Mouse (Mus musculus) lung, postnatal 4 days (tissue): ENCODE measurements around the gene Socs3.
A peak's percentile ranks its signal among the peaks of the same experiment; 100 is the strongest.

Source experiments
- DNase-seq, 2 experiments: peaks; one replicate each; pipeline ENCODE4 v3.0.0; 2021

Gene Socs3

DNA sequence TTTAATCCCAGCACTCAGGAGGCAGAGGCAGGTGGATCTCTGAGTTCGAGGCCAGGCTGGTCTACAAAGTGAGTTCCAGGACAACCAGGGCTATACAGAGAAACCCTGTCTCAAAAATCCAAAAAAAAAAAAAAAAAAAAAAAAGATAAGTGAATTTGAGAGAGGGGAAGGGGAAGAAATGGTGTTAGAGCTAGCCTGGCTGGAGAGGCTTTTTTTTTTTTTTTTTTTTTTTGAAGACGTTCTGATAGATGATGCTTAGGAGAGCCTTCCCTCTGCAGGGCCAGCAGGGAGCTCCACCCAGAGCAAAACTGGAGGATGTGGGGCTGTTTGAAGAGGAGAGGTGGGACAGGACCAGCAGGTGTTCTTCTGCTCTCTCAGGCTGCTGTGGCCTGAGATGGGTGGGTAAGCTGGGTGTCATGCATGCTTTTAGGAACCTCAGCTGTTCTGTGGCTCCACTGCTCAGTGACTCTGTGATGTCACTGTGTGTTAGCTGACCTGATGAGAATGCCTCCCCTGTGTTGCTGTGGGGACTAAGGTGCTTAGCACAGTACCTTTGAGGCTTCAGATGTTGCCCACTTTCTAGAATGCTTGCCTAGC is 1.9 kb upstream of the Socs3 start:
- no peak for DNase-seq

DNA sequence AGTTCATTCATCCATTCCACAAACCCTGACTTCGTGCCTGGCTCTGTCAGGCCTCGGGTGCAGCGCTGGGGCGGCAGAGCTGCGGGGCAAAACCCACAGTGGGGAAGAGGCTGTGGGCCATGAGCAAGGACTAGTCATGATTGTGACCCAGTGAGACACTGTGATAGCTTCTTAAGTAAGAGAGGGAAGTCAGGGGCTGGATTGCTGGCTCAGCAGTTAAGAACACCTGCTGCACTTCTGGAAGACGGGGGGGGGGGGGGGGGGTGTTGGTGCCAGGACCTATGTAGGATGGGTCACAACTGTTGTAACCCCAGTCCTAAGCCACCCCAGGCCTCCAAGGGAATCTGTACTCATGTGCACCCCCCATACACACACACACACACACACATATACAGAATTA is 1.3 kb upstream of the Socs3 start:
- no peak for DNase-seq

GRCm38 (mm10) chr11:117969100-117969944 is 525 bp downstream of the Socs3 start:
- DNase-seq = peak; percentile 99 to 100

DNA sequence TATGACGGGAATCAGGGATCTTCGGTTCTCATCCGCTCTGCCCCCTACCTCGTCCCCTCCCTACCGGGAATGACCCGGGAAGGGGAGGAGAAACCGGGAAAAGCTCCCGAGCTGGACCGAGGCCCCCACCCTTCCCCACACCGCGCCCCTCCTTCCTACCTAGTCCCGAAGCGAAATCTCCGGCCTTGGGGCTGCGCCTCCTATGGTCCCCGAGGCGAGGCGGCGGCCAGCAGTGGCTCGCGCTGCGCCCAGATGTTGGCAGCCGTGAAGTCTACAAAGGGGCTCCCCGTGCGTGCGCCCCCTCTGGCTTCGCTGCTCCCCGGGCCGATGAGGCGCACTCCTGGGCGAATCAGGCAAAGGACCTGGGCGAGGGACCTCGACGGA is 1.1 kb downstream of the Socs3 start:
- no peak for DNase-seq

GRCm38 (mm10) chr11:117968016-117968671 is 1.7 kb downstream of the Socs3 start:
- DNase-seq = peak; percentile 68

DNA sequence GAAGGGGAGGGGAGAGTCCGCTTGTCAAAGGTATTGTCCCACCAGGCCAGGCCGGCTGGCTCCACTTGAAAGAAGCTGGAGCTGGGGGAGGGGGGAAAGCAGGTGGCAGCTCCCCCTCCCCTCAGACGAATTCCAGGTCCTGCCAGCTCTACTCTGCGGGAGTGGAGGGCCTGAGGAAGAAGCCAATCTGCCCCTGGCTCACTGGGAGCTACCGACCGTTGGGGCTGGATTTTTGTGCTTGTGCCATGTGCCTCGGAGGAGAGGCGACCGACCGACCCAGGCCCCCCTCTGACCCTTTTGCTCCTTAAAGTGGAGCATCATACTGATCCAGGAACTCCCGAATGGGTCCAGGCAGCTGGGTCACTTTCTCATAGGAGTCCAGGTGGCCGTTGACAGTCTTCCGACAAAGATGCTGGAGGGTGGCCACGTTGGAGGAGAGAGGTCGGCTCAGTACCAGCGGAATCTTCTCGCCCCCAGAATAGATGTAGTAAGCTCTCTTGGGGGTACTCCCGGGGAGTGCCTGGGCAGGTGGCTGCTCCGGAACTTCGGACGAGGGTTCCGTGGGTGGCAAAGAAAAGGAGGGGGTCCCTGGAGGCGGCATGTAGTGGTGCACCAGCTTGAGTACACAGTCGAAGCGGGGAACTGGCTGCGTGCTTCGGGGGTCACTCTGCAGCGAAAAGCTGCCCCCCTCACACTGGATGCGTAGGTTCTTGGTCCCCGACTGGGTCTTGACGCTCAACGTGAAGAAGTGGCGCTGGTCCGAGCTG is 2.4 kb downstream of the Socs3 start:
- peak; percentile 31 to 35 for DNase-seq

GRCm38 (mm10) chr11:117966506-117967100 is 3.2 kb downstream of the Socs3 start:
- DNase-seq = no peak

DNA sequence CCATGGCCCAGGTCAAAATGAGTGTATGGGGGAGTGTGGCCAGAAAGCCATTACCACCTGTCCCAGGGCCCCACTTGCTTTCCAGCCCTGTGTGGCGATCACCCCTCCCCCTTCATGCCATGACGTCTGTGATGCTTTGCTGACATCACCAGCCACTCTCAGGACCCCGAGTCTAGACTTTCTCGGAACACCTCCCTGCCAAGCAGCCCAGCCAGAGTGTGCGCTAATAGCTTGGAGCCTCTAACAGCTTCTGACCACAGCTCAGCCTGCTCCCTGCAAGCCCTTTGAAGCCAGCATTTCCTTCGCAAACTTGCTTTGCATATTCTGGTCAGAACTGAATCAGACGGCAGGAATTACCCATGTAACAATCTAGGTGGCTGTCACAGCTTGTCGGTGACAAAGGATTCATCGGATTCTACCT is 4.3 kb downstream of the Socs3 start:
- DNase-seq = peak; percentile 44 to 48

GRCm38 (mm10) chr11:117965052-117965451 is 4.8 kb downstream of the Socs3 start:
- no peak for DNase-seq

DNA sequence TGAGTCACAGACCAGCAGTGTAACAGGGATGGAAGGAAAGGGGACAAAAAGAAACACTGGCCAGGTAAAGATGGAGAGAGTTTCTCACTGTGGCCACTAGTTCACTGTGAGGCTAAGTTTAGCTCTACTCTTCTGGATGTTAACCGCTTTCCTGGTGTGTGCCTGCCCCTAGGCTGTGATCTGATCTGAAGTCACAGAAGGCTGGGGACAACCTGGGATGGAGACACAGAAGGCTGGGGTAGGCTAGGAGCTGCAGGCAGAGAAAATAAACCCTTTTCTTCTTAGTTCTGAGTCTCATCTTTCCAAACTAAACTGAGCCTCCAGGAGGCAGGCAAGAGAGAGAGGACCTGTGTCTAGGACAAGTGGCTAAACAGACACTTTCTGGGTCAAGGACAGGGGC is 5.6 kb downstream of the Socs3 start:
- no peak for DNase-seq

GRCm38 (mm10) chr11:117963872-117964271 is 6.0 kb downstream of the Socs3 start:
- no peak for DNase-seq

DNA sequence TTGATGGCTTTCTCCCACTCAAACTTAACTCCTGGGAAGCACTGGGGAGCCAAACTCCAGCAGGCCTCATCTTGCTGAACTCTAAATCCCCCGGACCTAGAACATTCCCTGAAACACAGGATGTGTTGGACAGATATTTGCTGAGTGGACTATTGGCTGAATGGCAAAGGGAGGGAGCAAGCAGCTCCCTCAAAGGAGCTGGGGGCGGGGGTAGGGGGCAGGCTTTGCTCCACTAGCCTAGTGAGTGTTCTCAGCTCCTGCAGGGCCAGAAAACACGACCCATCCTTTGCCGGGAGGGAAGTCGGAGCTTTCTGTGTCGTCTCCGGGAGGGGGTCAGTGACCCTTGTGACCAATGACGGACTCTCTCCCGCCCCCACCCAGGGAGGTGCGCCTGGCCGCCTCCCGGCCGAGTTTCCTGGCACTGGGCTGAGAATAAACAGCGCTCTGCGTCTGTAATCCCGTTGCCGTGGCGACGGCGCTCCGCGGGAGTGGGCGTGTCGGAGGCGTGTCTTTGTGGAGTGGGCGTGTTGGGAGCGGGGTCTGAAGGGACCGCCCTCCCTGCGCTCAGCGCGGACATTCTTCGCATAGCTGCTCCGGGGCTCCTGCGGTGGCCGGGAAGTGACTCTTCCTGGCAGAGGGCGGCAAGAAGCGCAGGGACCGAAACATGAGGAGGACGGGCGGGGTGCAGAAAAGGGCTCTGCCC is 6.6 kb downstream of the Socs3 start:
- DNase-seq = peak; percentile 99 to 100

DNA sequence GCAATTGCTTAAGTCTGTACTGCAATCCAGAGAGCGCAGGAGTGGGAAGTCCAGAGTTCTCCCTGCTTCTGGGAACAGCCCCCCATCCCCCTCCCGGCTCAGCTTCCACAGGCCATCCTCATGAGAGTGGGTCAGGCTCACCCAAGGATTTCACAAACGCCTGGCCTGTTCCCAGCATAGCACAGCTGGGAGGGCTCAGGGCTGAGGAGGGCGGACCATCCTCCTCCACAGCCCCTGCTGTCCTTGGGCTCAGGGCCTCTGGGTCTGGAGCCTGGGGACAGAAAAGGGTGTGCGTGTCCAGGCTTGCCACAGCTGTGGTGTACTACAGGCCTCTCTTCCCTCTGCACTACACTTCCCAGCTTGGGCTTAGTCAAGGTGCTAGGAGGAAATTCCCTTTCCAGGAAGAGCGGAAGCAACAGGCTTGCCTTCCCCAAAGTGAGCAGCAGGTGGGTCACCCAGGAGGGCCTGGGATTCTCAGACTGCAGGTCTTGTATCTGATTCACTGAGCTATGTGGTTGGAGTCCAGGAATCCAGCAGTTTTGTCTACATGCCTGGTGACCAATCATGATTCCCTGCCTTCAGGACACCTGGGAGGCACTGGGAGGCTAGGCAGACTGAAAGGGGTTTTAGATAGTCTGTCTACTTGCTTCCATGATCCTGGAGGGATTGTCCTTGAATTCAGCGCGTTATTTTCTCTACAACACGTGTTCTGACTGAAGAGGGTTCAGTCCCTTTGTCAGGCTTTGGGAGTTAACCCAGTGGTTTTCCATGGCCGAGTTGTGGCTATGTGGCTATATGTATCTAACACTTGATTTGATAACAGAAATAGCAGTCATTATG is 7.4 kb downstream of the Socs3 start:
- DNase-seq = peak; percentile 87 to 96

DNA sequence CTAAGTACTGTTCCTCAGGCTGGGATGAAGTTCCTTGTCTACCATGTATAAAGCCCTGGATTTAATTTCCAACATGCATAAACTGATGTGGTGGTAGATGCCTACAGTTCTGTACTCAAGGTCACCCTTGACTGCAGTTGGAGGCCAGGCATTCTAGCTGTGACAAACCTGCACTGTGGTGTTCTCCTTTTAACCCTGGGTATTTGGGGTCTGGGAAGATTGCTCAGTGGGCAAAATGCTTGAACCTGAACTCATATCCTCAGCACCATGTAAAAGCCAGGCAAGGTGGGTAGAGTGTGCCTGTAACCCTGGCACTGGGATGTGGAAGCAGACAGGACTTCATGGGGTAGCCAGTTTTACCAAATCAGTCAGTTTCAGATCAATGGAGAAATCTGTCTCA is 9.2 kb downstream of the Socs3 start:
- no peak for DNase-seq

DNA sequence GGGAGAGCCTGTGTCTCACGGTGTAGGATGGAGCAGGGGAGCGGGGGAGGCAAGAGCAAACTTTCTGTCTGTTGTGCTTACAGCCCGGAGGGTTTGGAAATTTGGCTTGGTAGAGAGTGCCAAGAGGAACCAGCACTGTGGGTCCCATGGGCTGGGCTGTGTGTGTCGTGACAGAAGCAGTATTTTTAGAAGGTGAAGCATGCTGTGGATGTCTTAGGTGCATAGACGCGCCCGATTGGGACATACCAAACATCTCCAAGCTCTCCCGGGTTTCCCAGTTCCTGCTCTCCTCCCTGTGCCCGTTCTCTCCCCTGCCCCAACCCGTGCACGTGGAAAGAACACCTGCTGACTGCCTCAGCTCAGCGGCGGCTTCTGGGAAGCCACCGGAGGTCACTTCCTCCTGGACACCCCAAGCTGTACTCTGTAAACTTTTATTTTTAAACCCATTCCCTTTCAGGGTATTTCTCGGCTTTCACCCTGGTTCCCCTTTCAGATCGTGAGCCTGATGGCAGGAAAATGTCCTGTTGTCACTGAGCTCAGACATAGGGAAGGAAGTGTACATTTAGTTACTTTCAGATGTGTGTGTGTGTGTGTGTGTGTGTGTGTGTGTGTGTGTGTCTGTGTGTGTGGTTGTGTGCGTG is 10.0 kb downstream of the Socs3 start:
- peak in 1 of 2 experiments; percentile 50 for DNase-seq

GRCm38 (mm10) chr11:117959166-117959565 is 10.7 kb downstream of the Socs3 start:
- DNase-seq = no peak

- peak in 1 of 2 experiments; percentile 59 for DNase-seq
Measured at GRCm38 (mm10) chr11:117958197-117958596, 11.7 kb downstream of the Socs3 start.

DNA sequence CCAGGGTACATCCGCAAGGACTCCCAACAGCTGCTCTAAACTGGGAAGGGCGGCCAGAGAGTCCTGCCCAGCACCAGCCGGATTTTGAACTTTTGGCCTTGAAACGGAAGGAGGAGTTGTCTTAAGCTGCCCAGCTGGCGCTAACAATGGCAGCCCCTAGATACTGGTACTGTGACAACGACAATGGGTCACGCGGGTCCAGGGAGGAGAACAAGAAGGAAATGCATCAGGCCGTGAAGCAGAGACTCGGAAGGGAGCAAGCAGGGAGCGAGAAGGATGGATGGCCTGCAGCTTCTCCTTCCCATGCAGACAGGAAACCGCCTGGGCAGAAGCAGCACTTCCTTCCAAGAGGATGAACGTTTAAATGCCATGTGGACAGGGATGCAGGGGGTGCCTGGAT is 14.2 kb downstream of the Socs3 start:
- peak; percentile 65 to 87 for DNase-seq

GRCm38 (mm10) chr11:117954819-117955218 is 15.0 kb downstream of the Socs3 start:
- DNase-seq = no peak

DNA sequence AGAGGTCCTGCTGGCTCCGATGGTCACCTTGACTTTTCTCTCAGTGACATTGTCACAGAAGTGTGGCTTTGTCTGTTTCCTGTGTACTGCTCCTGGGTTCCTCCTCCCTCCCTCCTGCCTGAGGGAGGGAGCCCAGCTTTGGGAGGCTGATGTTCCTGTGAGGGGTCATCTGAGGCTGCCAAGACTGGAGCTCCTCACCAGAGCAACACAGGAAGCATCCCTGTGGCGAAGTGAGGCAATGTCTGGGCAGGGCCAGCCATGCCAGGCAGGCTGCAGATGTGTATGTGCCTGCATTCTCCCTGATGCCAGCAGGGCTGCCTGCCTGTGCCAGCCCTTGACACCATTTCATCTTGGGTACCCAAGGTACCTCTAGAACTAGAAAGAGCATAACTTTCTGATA is 15.8 kb downstream of the Socs3 start:
- DNase-seq = peak; percentile 55 to 69
